ENCODE assay signal across 27 mouse cellular contexts in the genomic region with DNA sequence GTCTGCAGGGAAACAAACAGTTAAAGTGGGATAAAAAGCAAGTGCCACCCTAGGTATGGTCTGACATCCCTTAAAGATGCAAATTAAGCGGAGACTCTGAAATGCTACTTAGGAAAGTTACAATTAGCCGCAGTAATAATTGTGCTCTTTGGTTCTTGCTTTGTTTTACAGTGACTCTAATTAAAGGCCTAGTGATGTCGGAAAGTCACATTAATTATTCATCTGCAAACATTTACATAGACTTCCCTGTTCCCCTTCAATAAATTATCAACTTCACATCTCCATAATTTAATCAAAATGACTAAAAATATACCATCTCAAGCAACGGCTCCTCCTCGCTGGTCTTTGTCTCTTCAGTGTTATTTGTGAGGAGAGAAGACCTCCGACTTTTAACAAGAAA. TPM values are rescaled to one million over a fixed set of nuclear protein-coding genes. Genes with fewer than 3 reads are reported as not detected.
A peak's percentile ranks its signal among the peaks of the same experiment; 100 is the strongest.
DNase-seq lines count a peak whose midpoint lies in the region; ATAC-seq and TF ChIP-seq lines count a peak whose summit lies in the region.
"Had no signal": no experiment of that assay in that cellular context is flagged by ENCODE, and none has a peak within 500 bp of the region (broad histone marks: within the 10 kb centered on the region; RNA-seq: fewer than 3 reads in every experiment).

No protein-coding gene starts in this region.

- no peak overlapping the region for H3K27ac ChIP-seq in forebrain, embryonic 14.5 days (ENCODE audit: low read depth, low read length)
- H3K27ac ChIP-seq in forebrain, embryonic 10.5 days = no peak overlapping the region
- H3K27ac ChIP-seq in midbrain, embryonic 14.5 days (replicated peaks; ENCODE audit: low read depth, low read length) = no peak overlapping the region
- no peak overlapping the region for H3K27ac ChIP-seq in midbrain, embryonic 16.5 days (ENCODE audit: low read length)
- H3K27ac ChIP-seq in forebrain, postnatal 0 days (ENCODE audit: low read depth, low read length) = no peak overlapping the region
- no peak overlapping the region for H3K27ac ChIP-seq in hindbrain, postnatal 0 days
- H3K27ac ChIP-seq: embryonic facial prominence, embryonic 13.5 days; embryonic facial prominence, embryonic 15.5 days had no signal

- ATAC-seq in forebrain, embryonic 14.5 days = peak; percentile 69
- ATAC-seq in midbrain, embryonic 14.5 days (ENCODE audit: low FRiP score, low TSS enrichment) = no peak
- ATAC-seq in midbrain, embryonic 16.5 days = no peak
- peak; percentile 43; the same call in 1 of the 2 replicates for ATAC-seq in forebrain, postnatal 0 days
- ATAC-seq in hindbrain, postnatal 0 days = no peak

- H3K4me2 ChIP-seq in forebrain, embryonic 14.5 days (ENCODE audit: low read length) = no peak overlapping the region
- no peak overlapping the region for H3K4me2 ChIP-seq in midbrain, embryonic 14.5 days (ENCODE audit: low read length)
- H3K4me2 ChIP-seq in midbrain, embryonic 16.5 days (ENCODE audit: low read length) = no peak overlapping the region
- H3K4me2 ChIP-seq in forebrain, postnatal 0 days (ENCODE audit: low read depth) = no peak overlapping the region
- H3K4me2 ChIP-seq in hindbrain, postnatal 0 days (ENCODE audit: low read depth, low read length) = no peak overlapping the region
- H3K4me2 ChIP-seq: embryonic facial prominence, embryonic 13.5 days; embryonic facial prominence, embryonic 15.5 days had no signal

- no peak for TF ChIP-seq POLR2A in brain, embryonic 14.5 days (IDR thresholded peaks at IDR 0.05; ENCODE audit: borderline replicate concordance, extremely low read depth, insufficient read depth, insufficient read length, poor library complexity, severe bottlenecking)

- TF ChIP-seq CTCF in brain, embryonic 14.5 days (IDR thresholded peaks at IDR 0.05; ENCODE audit: borderline replicate concordance, extremely low read depth, insufficient read depth, insufficient read length) = no peak
- TF ChIP-seq CTCF in forebrain, postnatal 0 days (IDR thresholded peaks at IDR 0.05; ENCODE audit: low read depth) = no peak
- TF ChIP-seq CTCF in hindbrain, postnatal 0 days (IDR thresholded peaks at IDR 0.05; ENCODE audit: low read depth) = no peak

- H3K27me3 ChIP-seq in forebrain, embryonic 14.5 days (replicated peaks; ENCODE audit: control insufficient read depth, insufficient read depth, low read length) = no peaks in the 10 kb centered on the region; the same call in 1 of the 2 replicates
- H3K27me3 ChIP-seq in forebrain, embryonic 10.5 days (ENCODE audit: poor library complexity, severe bottlenecking) = no peaks in the 10 kb centered on the region
- no peaks in the 10 kb centered on the region for H3K27me3 ChIP-seq in midbrain, embryonic 14.5 days (ENCODE audit: control insufficient read depth, insufficient read depth, low read length)
- no peaks in the 10 kb centered on the region; the same call in 1 of the 2 replicates for H3K27me3 ChIP-seq in midbrain, embryonic 16.5 days (ENCODE audit: control insufficient read depth, insufficient read depth, low read depth, low read length)
- H3K27me3 ChIP-seq in forebrain, postnatal 0 days (ENCODE audit: insufficient read depth, low read length) = no peaks in the 10 kb centered on the region
- no peaks in the 10 kb centered on the region for H3K27me3 ChIP-seq in hindbrain, postnatal 0 days (ENCODE audit: insufficient read depth, low read length)
- H3K27me3 ChIP-seq: embryonic facial prominence, embryonic 15.5 days had no signal

- no peaks in the 10 kb centered on the region for H3K36me3 ChIP-seq in forebrain, embryonic 14.5 days (ENCODE audit: control insufficient read depth, insufficient read depth, low read length)
- H3K36me3 ChIP-seq in forebrain, embryonic 10.5 days (replicated peaks) = no peaks in the 10 kb centered on the region
- H3K36me3 ChIP-seq in midbrain, embryonic 14.5 days (ENCODE audit: control insufficient read depth, insufficient read depth, low read length) = no peaks in the 10 kb centered on the region
- no peaks in the 10 kb centered on the region for H3K36me3 ChIP-seq in midbrain, embryonic 16.5 days (ENCODE audit: control insufficient read depth, insufficient read depth, low read length)
- no peaks in the 10 kb centered on the region for H3K36me3 ChIP-seq in forebrain, postnatal 0 days (ENCODE audit: insufficient read depth)
- no peaks in the 10 kb centered on the region for H3K36me3 ChIP-seq in hindbrain, postnatal 0 days (ENCODE audit: insufficient read depth, low read length)
- H3K36me3 ChIP-seq: embryonic facial prominence, embryonic 13.5 days; embryonic facial prominence, embryonic 15.5 days had no signal

- no peaks in the 10 kb centered on the region for H3K9me3 ChIP-seq in forebrain, embryonic 14.5 days (replicated peaks; ENCODE audit: control insufficient read depth, low read length)
- no peaks in the 10 kb centered on the region for H3K9me3 ChIP-seq in forebrain, embryonic 10.5 days
- no peaks in the 10 kb centered on the region for H3K9me3 ChIP-seq in midbrain, embryonic 14.5 days (ENCODE audit: control insufficient read depth, low read length)
- no peaks in the 10 kb centered on the region for H3K9me3 ChIP-seq in midbrain, embryonic 16.5 days (replicated peaks; ENCODE audit: control insufficient read depth, low read length, poor library complexity, severe bottlenecking)
- no peaks in the 10 kb centered on the region for H3K9me3 ChIP-seq in forebrain, postnatal 0 days (ENCODE audit: low read length)
- no peaks in the 10 kb centered on the region for H3K9me3 ChIP-seq in hindbrain, postnatal 0 days (ENCODE audit: low read length)
- H3K9me3 ChIP-seq: embryonic facial prominence, embryonic 13.5 days; embryonic facial prominence, embryonic 15.5 days had no signal

- no peaks in the 10 kb centered on the region for H3K4me1 ChIP-seq in forebrain, embryonic 14.5 days (ENCODE audit: control insufficient read depth, insufficient read depth, low read length)
- no peaks in the 10 kb centered on the region for H3K4me1 ChIP-seq in forebrain, embryonic 10.5 days
- H3K4me1 ChIP-seq in midbrain, embryonic 14.5 days (ENCODE audit: control insufficient read depth, insufficient read depth, low read length) = no peaks in the 10 kb centered on the region
- no peaks in the 10 kb centered on the region; the same call in 1 of the 2 replicates for H3K4me1 ChIP-seq in midbrain, embryonic 16.5 days (ENCODE audit: control insufficient read depth, insufficient read depth, low read length)
- H3K4me1 ChIP-seq in forebrain, postnatal 0 days (ENCODE audit: insufficient read depth) = no peaks in the 10 kb centered on the region
- H3K4me1 ChIP-seq in hindbrain, postnatal 0 days (ENCODE audit: insufficient read depth, low read length) = no peaks in the 10 kb centered on the region
- H3K4me1 ChIP-seq: embryonic facial prominence, embryonic 13.5 days; embryonic facial prominence, embryonic 15.5 days had no signal

- DNase-seq in forebrain, embryonic 14.5 days (ENCODE audit: low spot score) = peak; percentile 41
- no peak for DNase-seq in forebrain, embryonic 10.5 days (ENCODE audit: extremely low spot score, low spot score)
- DNase-seq in midbrain, embryonic 14.5 days = peak; percentile 26
- peak; percentile 65 for DNase-seq in brain, embryonic 14.5 days (ENCODE audit: low read depth)
- DNase-seq in forebrain, postnatal 0 days = no peak
- no peak for DNase-seq in hindbrain, postnatal 0 days (ENCODE audit: low spot score)
- no peak for DNase-seq in ovary, postnatal 14 days (ENCODE audit: low spot score)
- DNase-seq: adrenal gland, adult 2 months; adrenal gland, postnatal 10 days; adrenal gland, postnatal 25 days; cerebellum, adult 11 months; cerebellum, adult 18-20 months; cerebellum, adult 8-10 months; cerebellum, adult 9-11 months; cerebellum, postnatal 14 days; cerebellum, postnatal 36 days; embryo, embryonic 11 days had no signal

- 34% methylated on average over 6 of the region's 6 CpGs for WGBS in forebrain, embryonic 14.5 days
- WGBS in forebrain, embryonic 10.5 days = 78% methylated on average over 6 of the region's 6 CpGs
- WGBS in midbrain, embryonic 14.5 days = 63% methylated on average over 6 of the region's 6 CpGs
- WGBS in midbrain, embryonic 16.5 days = 51% methylated on average over 6 of the region's 6 CpGs
- 29% methylated on average over 6 of the region's 6 CpGs for WGBS in forebrain, postnatal 0 days
- 54% methylated on average over 6 of the region's 6 CpGs for WGBS in hindbrain, postnatal 0 days

- no peak overlapping the region for H3K4me3 ChIP-seq in forebrain, embryonic 14.5 days (ENCODE audit: low read depth, low read length)
- H3K4me3 ChIP-seq in forebrain, embryonic 10.5 days = no peak overlapping the region
- H3K4me3 ChIP-seq in midbrain, embryonic 14.5 days (replicated peaks; ENCODE audit: low read depth, low read length) = no peak overlapping the region
- H3K4me3 ChIP-seq in midbrain, embryonic 16.5 days (ENCODE audit: low read depth, low read length) = no peak overlapping the region
- no peak overlapping the region for H3K4me3 ChIP-seq in forebrain, postnatal 0 days (ENCODE audit: low read depth, low read length)
- no peak overlapping the region for H3K4me3 ChIP-seq in hindbrain, postnatal 0 days (ENCODE audit: low read length)
- H3K4me3 ChIP-seq: embryonic facial prominence, embryonic 13.5 days; embryonic facial prominence, embryonic 15.5 days; erythroblast, embryonic 14.5 days had no signal

- no peak overlapping the region for H3K9ac ChIP-seq in forebrain, embryonic 14.5 days (ENCODE audit: low read length)
- H3K9ac ChIP-seq in midbrain, embryonic 14.5 days (replicated peaks; ENCODE audit: low read length) = no peak overlapping the region
- H3K9ac ChIP-seq in midbrain, embryonic 16.5 days (ENCODE audit: low read depth, low read length) = no peak overlapping the region
- no peak overlapping the region for H3K9ac ChIP-seq in forebrain, postnatal 0 days
- no peak overlapping the region for H3K9ac ChIP-seq in hindbrain, postnatal 0 days (replicated peaks; ENCODE audit: low read length)
- H3K9ac ChIP-seq: embryonic facial prominence, embryonic 13.5 days; embryonic facial prominence, embryonic 15.5 days had no signal

RNA-seq across cellular contexts. Expression of a gene that starts 31.9 kb away (rescaled TPM):
- polyA plus RNA-seq in forebrain, embryonic 14.5 days (2014; fragmentation: Nextera tagmentation; extraction: Ambion mirVana) = 1.7 and 2.0 TPM in 2 replicates
- polyA plus RNA-seq in forebrain, embryonic 10.5 days (2016; fragmentation: Nextera tagmentation; extraction: Ambion mirVana) = 2.2 and 2.4 TPM in 2 replicates
- 2.5 and 2.9 TPM in 2 replicates for polyA plus RNA-seq in midbrain, embryonic 14.5 days (2014; fragmentation: Nextera tagmentation; extraction: Ambion mirVana)
- 2.0 and 3.2 TPM in 2 replicates for polyA plus RNA-seq in midbrain, embryonic 16.5 days (2015; fragmentation: Nextera tagmentation; extraction: Ambion mirVana)
- polyA plus RNA-seq in brain, embryonic 14.5 days (2012; rRNA removed) = 6.4 and 8.1 TPM in 2 replicates
- total RNA-seq in forebrain, postnatal 0 days (2014; rRNA removed) = 10.8 and 12.2 TPM in 2 replicates
- polyA plus RNA-seq in forebrain, postnatal 0 days (2015; fragmentation: Nextera tagmentation; extraction: Ambion mirVana) = 1.8 and 2.6 TPM in 2 replicates
- 20.5 and 24.5 TPM in 2 replicates for total RNA-seq in hindbrain, postnatal 0 days (2014; rRNA removed)
- 4.9 and 5.8 TPM in 2 replicates for polyA plus RNA-seq in hindbrain, postnatal 0 days (2015; fragmentation: Nextera tagmentation; extraction: Ambion mirVana)
- total RNA-seq: common myeloid progenitor, adult 5-6 weeks; MEL had no signal
- polyA plus RNA-seq: erythroblast, embryonic 14.5 days had no signal

RNA-seq across cellular contexts. Expression of a gene that starts 32.0 kb away (rescaled TPM):
- not detected in 2 replicates for polyA plus RNA-seq in forebrain, embryonic 14.5 days (2014; fragmentation: Nextera tagmentation; extraction: Ambion mirVana)
- not detected in 2 replicates for polyA plus RNA-seq in forebrain, embryonic 10.5 days (2016; fragmentation: Nextera tagmentation; extraction: Ambion mirVana)
- not detected in 2 replicates for polyA plus RNA-seq in midbrain, embryonic 14.5 days (2014; fragmentation: Nextera tagmentation; extraction: Ambion mirVana)
- polyA plus RNA-seq in midbrain, embryonic 16.5 days (2015; fragmentation: Nextera tagmentation; extraction: Ambion mirVana) = not detected in 2 replicates
- not detected in 2 replicates for polyA plus RNA-seq in brain, embryonic 14.5 days (2012; rRNA removed)
- total RNA-seq in forebrain, postnatal 0 days (2014; rRNA removed) = not detected in 2 replicates
- polyA plus RNA-seq in forebrain, postnatal 0 days (2015; fragmentation: Nextera tagmentation; extraction: Ambion mirVana) = not detected in 2 replicates
- total RNA-seq in hindbrain, postnatal 0 days (2014; rRNA removed) = not detected in 2 replicates
- not detected in 2 replicates for polyA plus RNA-seq in hindbrain, postnatal 0 days (2015; fragmentation: Nextera tagmentation; extraction: Ambion mirVana)
- total RNA-seq: adrenal gland, adult 2 months; adrenal gland, postnatal 10 days; adrenal gland, postnatal 25 days; adrenal gland, postnatal 4 days; common myeloid progenitor, adult 5-6 weeks; MEL had no signal
- polyA plus RNA-seq: adrenal gland, adult 2 months; C2C12; embryonic facial prominence, embryonic 11.5 days; embryonic facial prominence, embryonic 13.5 days; embryonic facial prominence, embryonic 15.5 days; erythroblast, embryonic 14.5 days; frontal cortex, adult 2 months had no signal

Comparison
In these comparisons a context has a peak if more than half of its experiments do, and no peak if none do; other contexts are left out.
1. DNase-seq: peak in forebrain, embryonic 14.5 days (single experiment), midbrain, embryonic 14.5 days (single experiment) and brain, embryonic 14.5 days (single experiment); none in forebrain, embryonic 10.5 days (single experiment), forebrain, postnatal 0 days (single experiment), hindbrain, postnatal 0 days (single experiment) and ovary, postnatal 14 days (single experiment).
2. ATAC-seq: peak in forebrain, embryonic 14.5 days (single experiment) and forebrain, postnatal 0 days (single experiment); none in midbrain, embryonic 14.5 days (single experiment), midbrain, embryonic 16.5 days (single experiment) and hindbrain, postnatal 0 days (single experiment).